Mouse (Mus musculus) testis, adult 2 months (tissue): Measurements from ENCODE around the gene Fstl1.

Experiments used
- CTCF ChIP-seq: fragments of 200-500 bp; IDR thresholded peaks from 2 replicates; pipeline ENCODE4 v1.5.1; 2012; ENCODE audit warnings: low read depth, mild to moderate bottlenecking, inconsistent platforms, low read length, moderate library complexity; ENCODE audit not compliant: control insufficient read depth, insufficient read depth, insufficient replicate concordance
- POLR2A ChIP-seq: fragments of 200-500 bp; IDR thresholded peaks from 2 replicates; pipeline ENCODE4 v1.6.1; 2012; ENCODE audit warnings: low read depth, mild to moderate bottlenecking, inconsistent platforms, low read length, moderate library complexity; ENCODE audit not compliant: control insufficient read depth

DNA sequence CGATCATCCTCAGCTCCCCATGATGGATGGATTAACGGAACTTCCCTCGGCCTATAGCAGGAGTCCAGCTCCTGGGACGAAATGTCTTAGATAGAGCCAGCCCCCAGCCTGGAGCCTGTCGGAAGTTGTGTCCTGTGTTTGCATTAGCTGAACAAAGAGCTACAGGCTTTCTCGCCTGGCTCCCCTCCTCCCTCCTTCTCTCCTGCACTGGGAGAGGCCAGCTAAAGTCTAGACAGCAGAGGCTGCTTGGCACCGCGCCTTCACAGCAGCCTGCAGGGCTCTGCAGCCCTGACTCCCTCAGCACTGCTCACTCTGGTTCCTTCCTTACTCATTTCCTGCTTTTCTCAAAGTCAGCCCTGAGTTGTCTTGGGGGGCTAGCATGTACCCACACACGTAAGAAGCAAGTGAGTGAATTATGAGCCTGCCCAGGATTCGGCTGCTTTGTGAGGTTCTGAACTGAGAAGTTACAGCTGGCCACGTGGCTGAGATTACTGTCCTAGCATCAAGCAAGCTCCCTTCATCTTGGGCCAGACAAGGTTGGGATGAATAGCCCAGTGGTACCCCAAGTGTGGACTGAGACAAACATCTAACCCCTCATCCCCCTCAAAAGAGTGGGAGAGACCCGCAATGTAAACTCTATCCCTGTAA, 11.8 kb downstream of the Fstl1 start:
- no peak for TF ChIP-seq CTCF
- no peak for TF ChIP-seq POLR2A
